Mouse (Mus musculus) limb, embryonic 15.5 days (tissue): Measurements from ENCODE around the gene Dpf3. TPM values are rescaled to one million over a fixed set of nuclear protein-coding genes. Genes with fewer than 3 reads are reported as not detected.

Experiments used
- ATAC-seq: fragments of 200-750 bp; cut with Nextera tagmentation; 2 replicates; pipeline ENCODE4 v1.8.0; 2017; ENCODE audit warnings: low read depth, moderate TSS enrichment; ENCODE audit not compliant: insufficient number of reproducible peaks, low FRiP score, low TSS enrichment
- H3K27ac ChIP-seq: fragments of 300-500 bp; sonication (generic); 2 replicates; pipeline ENCODE4 v1.5.1; 2015; ENCODE audit warnings: moderate library complexity, mild to moderate bottlenecking, inconsistent platforms
- H3K27me3 ChIP-seq: fragments of 300-500 bp; sonication (generic); 2 replicates; pipeline ENCODE4 v1.6.1; 2015; ENCODE audit warnings: inconsistent platforms
- H3K36me3 ChIP-seq: fragments of 300-500 bp; sonication (generic); 2 replicates; pipeline ENCODE4 v1.6.1; 2015; ENCODE audit warnings: inconsistent platforms
- H3K4me1 ChIP-seq: fragments of 300-500 bp; sonication (generic); 2 replicates; pipeline ENCODE4 v1.6.1; 2015; ENCODE audit warnings: inconsistent platforms
- H3K4me2 ChIP-seq: fragments of 300-500 bp; sonication (generic); 2 replicates; pipeline ENCODE4 v1.6.1; 2015; ENCODE audit warnings: mild to moderate bottlenecking, inconsistent platforms
- H3K4me3 ChIP-seq: fragments of 300-500 bp; sonication (generic); 2 replicates; pipeline ENCODE4 v1.5.1; 2015; ENCODE audit warnings: mild to moderate bottlenecking, inconsistent platforms
- H3K9ac ChIP-seq: fragments of 300-500 bp; sonication (generic); 2 replicates; pipeline ENCODE4 v1.6.1; 2015; ENCODE audit warnings: inconsistent platforms
- H3K9me3 ChIP-seq: fragments of 300-500 bp; sonication (generic); 2 replicates; pipeline ENCODE4 v1.6.1; 2016; ENCODE audit warnings: inconsistent platforms
- WGBS: fragments of 180-500 bp; shearing (Covaris S2); methylation state at CpG from one replicate; pipeline ENCODE4 v1.1.7; 2015; 5-methylcytosine and 5-hydroxymethylcytosine counted together
- polyA plus RNA-seq: library from polyadenylated mRNA; unstranded; fragments of >200 nt; fragmentation: Nextera tagmentation; extraction: Ambion mirVana; gene quantifications from 2 replicates; pipeline ENCODE4 v1.2.1, GENCODE M21; 2015

Gene Dpf3
- polyA plus RNA-seq, 1 experiment from 2014 or later = 3.2 TPM

DNA sequence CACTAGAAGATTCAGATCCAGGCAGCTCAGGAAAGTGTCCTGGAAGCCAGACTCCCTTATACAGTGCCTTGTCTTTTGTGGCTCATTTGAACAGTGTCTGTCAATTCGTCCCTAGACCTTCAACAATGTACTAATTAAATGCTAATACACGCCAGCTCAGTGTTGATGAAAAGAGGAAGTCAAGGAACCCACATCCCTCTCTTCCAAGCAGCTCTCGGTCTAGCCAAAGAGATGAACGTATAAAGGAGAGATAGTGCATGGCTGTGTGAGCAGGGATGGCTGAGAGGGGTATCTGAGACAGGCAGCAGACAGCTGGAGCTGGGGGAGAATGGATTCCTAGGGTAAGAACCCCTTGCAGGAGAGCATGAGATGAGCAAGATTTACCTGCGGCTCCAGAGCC, 189.2 kb downstream of the Dpf3 start:
- no peaks in the 10 kb centered on the region for H3K36me3 ChIP-seq
- no peak overlapping the region for H3K4me3 ChIP-seq
- peaks cover 17% of the 10 kb centered on the region for H3K4me1 ChIP-seq
- no peaks in the 10 kb centered on the region for H3K27me3 ChIP-seq
- no peak for ATAC-seq
- 79% methylated on average over 5 of the region's 5 CpGs for WGBS
- no peak overlapping the region for H3K4me2 ChIP-seq
- H3K27ac ChIP-seq = no peak overlapping the region
- H3K9me3 ChIP-seq = no peaks in the 10 kb centered on the region
- H3K9ac ChIP-seq = no peak overlapping the region

DNA sequence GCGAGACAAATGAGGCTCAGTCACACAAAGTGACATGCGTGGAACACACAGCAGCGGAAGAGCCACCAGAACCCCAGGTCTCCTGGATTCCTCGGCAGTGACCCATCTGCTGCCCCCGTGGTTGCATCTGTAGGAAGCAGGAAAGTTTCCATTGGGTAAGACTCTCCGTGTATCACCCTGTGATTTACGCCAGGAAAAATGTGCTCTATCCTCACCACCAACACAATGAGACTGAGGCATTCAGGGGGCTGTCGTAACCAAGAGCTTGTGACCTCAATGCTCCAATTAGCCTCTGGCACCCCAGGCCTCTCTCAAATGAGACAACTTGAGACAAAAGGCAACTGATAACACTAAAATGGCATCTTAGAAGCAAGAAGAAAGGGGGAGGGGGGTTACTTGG, 192.5 kb downstream of the Dpf3 start:
- ATAC-seq = no peak
- H3K27me3 ChIP-seq = no peaks in the 10 kb centered on the region
- no peak overlapping the region for H3K9ac ChIP-seq
- WGBS = 80% methylated on average over 8 of the region's 8 CpGs
- H3K36me3 ChIP-seq = no peaks in the 10 kb centered on the region
- no peak overlapping the region for H3K4me2 ChIP-seq
- no peak overlapping the region for H3K4me3 ChIP-seq
- no peaks in the 10 kb centered on the region for H3K9me3 ChIP-seq
- no peaks in the 10 kb centered on the region for H3K4me1 ChIP-seq
- H3K27ac ChIP-seq = no peak overlapping the region

DNA sequence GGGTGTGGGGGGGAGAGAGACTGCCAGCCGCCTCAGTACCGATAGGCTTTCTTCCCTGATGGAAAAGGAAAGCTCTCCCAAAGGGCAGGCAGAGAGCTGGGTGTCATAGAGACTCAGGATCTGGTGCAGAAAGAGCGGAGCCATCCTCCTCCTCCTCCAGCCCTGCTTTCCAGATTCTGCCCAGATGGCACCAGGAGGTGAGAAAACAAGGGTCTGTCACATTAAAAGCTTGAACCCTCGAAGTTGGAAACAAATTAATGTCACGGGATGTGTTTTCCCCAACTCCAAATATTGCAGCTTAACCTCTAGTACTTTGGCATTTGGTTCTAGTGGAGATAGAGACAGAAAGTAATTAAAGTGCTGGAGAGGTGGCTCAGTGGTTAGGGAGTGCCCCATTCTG, 195.6 kb downstream of the Dpf3 start:
- no peak overlapping the region for H3K4me3 ChIP-seq
- H3K4me1 ChIP-seq = peaks cover 2% of the 10 kb centered on the region
- H3K27ac ChIP-seq = no peak overlapping the region
- no peaks in the 10 kb centered on the region for H3K27me3 ChIP-seq
- no peak for ATAC-seq
- H3K36me3 ChIP-seq = no peaks in the 10 kb centered on the region
- H3K9ac ChIP-seq = no peak overlapping the region
- 81% methylated on average over 5 of the region's 5 CpGs for WGBS
- no peak overlapping the region for H3K4me2 ChIP-seq
- H3K9me3 ChIP-seq = no peaks in the 10 kb centered on the region

DNA sequence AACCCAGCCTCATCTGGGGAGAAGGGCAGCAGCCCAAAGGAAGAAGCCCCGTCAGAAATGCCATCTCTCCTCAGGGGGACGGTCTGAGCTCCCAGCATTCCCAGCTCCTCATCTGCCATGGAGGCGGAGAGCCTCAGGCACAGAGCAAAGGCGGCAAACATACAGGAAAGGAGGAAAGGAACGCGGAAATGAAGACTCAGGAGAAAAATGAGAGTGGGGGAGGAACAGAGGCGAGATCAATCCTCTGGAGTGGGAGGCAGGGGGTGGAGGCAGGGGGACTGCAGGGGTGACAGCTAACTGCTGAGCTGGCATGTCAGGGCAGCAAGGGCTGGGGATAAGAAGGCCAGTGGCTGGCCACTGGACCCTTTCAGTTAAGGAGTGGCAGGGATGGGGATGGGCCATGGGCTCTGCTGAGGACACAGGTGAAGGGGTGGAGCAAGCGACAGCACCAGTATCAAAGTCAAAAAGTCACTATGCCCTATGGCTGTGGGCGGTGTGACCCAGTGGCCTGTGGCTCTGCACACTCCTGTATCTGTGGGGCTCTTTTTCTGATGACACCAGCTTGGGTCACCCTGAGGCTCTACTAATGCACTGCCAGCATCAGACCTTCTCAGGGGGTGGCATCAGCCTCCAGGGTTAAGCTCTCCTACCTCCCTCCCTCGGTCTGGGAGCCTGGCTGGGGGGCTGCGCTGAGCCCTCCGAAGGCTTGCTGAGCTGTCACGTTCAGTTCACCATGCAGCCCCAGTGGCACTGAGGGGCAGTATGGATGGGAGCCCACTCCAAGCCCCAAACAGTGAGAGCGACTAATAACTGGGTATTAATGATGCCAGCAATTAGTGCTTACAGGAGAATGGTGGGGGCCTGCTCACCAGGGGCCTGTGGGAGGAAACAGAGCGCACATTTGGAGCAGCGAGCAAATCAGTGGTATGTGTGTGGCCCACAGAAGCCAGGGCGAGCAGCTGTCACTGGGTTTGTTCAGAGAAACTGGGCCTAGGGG, 200.7 kb downstream of the Dpf3 start:
- no peak for ATAC-seq

GRCm38 (mm10) chr12:83283591-83284320, 203.8 kb downstream of the Dpf3 start:
- ATAC-seq = no peak
- Histone ChIP-seq H3K9ac (no peak overlapping the region), H3K9me3 (no peaks in the 10 kb centered on the region), H3K4me3 (no peak overlapping the region), H3K36me3 (no peaks in the 10 kb centered on the region), H3K4me1 (peaks cover 6% of the 10 kb centered on the region), H3K27ac (no peak overlapping the region), H3K27me3 (no peaks in the 10 kb centered on the region), H3K4me2 (no peak overlapping the region)
- 87% methylated on average over 6 of the region's 6 CpGs for WGBS

More for the DNA sequence above, 200.7 kb downstream of the Dpf3 start:
- Histone ChIP-seq H3K36me3 (no peaks in the 10 kb centered on the region), H3K4me3 (no peak overlapping the region), H3K27ac (no peak overlapping the region), H3K27me3 (no peaks in the 10 kb centered on the region), H3K4me2 (no peak overlapping the region), H3K9me3 (no peaks in the 10 kb centered on the region), H3K9ac (no peak overlapping the region), H3K4me1 (peaks cover 6% of the 10 kb centered on the region)
- 52% methylated on average over 17 of the region's 17 CpGs for WGBS

DNA sequence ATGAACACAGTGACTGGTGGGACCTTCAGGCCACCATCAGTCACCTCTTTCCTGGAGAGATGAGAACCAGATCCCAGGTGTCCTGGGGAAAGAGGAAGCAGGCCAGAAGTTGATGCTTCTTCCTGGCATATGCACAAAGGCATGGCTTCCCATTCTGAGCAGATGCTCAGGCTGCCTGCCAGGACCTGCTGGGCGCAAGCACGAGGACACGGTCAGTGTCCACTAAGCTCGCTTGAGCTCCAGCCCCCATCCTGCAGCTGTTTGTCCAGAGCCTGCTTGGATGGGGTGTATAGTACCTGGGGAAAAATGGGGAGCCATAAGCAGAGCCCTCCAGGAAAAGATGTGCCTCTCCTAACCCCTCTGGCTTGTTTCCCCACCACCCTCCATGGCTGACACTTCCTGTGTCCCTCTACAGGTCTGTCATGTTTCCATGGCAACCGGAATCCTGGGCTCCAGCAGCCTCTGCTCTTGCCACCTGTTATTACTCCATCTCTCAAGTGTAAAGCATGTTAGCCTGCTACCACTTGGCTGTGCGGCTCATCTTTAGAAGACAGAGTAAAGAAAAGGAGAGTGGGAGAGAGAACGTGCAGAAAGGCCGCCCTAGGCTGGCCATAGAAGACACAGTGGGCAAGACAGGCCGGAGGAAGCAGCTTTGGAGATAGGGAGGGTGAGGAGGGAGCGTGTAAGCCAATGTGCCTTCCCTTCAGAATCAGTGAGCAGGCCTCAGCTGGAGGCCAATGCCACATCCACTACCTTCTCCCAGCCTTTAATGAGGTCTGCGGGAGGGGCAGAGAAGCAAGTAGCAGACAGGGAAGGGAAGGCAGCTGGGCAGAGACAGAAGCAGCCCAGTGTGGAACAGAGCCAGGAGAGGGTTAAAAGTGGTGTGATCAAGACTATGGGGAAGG, 209.7 kb downstream of the Dpf3 start:
- Histone ChIP-seq H3K27ac (no peak overlapping the region), H3K4me2 (no peak overlapping the region), H3K9me3 (no peaks in the 10 kb centered on the region), H3K9ac (no peak overlapping the region), H3K4me3 (no peak overlapping the region), H3K27me3 (no peaks in the 10 kb centered on the region), H3K4me1 (0 out of 2 replicates have a peak, but pooled peaks cover 3% of the 10 kb centered on the region), H3K36me3 (no peaks in the 10 kb centered on the region)
- 63% methylated on average over 11 of the region's 11 CpGs for WGBS
- ATAC-seq = 0 out of 2 replicates have a peak, but pooled peaks have one; percentile 48

DNA sequence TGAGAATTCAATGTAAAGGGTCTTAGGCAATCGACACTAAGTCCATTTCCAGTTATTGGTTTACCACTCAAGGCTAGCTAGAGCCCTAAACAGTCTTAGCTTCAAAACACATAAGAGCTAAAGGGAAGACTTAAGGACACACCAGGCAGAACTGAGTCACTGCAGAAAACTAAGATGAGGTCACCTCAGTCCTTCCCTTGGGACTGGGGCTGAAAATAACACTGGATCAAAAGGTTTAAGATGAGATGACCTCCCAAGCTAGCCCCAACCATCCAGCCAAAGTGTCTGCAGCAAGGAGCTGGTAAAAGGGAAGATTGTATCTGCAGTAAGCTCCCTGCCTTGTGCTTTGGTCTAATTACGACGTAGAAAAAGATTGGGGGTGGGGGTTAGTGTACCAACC, 216.3 kb downstream of the Dpf3 start:
- Histone ChIP-seq H3K4me2 (no peak overlapping the region), H3K4me1 (peaks cover 13% of the 10 kb centered on the region), H3K9me3 (no peaks in the 10 kb centered on the region), H3K27ac (no peak overlapping the region), H3K36me3 (no peaks in the 10 kb centered on the region), H3K9ac (no peak overlapping the region), H3K4me3 (no peak overlapping the region), H3K27me3 (no peaks in the 10 kb centered on the region)
- 86% methylated on average over 3 of the region's 3 CpGs for WGBS
- no peak for ATAC-seq

DNA sequence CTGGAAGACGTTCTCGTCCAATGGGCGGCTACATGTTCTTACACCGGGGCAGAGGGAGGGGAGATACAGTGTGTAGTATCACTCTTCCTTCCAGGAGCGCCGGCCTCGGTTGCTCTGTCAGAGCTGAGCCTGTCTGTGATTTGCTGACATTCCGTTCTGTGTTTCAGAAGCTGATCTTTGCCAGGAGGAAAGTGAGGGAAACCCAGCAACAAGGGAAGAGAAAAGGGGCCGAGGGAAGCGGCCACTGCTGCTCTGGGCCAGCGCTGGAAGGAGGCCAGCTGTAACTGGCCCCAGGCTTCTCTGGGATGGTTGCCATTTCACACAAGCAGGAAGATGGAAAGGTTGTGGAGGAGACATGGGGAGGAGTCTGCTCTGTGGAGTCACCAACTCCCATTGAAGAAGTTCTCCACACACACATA, 219.0 kb downstream of the Dpf3 start:
- Histone ChIP-seq H3K27me3 (no peaks in the 10 kb centered on the region), H3K36me3 (no peaks in the 10 kb centered on the region), H3K9me3 (no peaks in the 10 kb centered on the region), H3K4me3 (no peak overlapping the region), H3K4me1 (peaks cover 13% of the 10 kb centered on the region), H3K9ac (no peak overlapping the region), H3K4me2 (peak overlapping the region; percentile 21), H3K27ac (peak overlapping the region; percentile 68)
- ATAC-seq = peak; percentile 85
- 22% methylated on average over 11 of the region's 11 CpGs for WGBS

DNA sequence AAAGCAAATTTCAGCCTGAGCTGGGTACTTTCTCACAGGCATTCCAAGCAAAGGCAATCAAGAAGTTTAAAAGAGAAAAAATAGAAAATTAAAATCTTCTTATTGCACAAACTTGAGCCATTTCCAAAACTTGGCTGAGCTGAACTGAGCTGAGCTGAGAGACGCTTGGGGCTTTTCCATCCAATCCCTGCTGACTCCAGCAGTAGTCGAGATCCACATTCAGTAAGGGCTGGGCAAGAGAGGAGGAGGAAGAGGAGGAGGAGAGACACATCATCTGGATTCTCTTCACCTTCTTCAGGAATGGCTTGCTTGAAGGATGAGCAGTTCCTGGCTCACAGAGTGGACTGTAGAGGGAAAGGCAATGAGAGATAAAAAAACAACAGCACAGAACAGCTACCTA, 227.0 kb downstream of the Dpf3 start:
- Histone ChIP-seq H3K9me3 (no peaks in the 10 kb centered on the region), H3K4me2 (no peak overlapping the region), H3K4me1 (no peaks in the 10 kb centered on the region), H3K27me3 (no peaks in the 10 kb centered on the region), H3K9ac (no peak overlapping the region), H3K4me3 (no peak overlapping the region), H3K36me3 (no peaks in the 10 kb centered on the region), H3K27ac (no peak overlapping the region)
- 63% methylated on average over 2 of the region's 2 CpGs for WGBS
- no peak for ATAC-seq

- no peak for ATAC-seq
- no peak overlapping the region for H3K4me3 ChIP-seq
- H3K36me3 ChIP-seq = no peaks in the 10 kb centered on the region
- no peaks in the 10 kb centered on the region for H3K27me3 ChIP-seq
- H3K9ac ChIP-seq = no peak overlapping the region
- H3K27ac ChIP-seq = no peak overlapping the region
- H3K9me3 ChIP-seq = no peaks in the 10 kb centered on the region
- no peak overlapping the region for H3K4me2 ChIP-seq
- no peaks in the 10 kb centered on the region for H3K4me1 ChIP-seq
- WGBS = 87% methylated on average over 4 of the region's 4 CpGs
Measured at GRCm38 (mm10) chr12:83254399-83254798, 233.1 kb downstream of the Dpf3 start.

- Histone ChIP-seq H3K9ac (no peak overlapping the region), H3K36me3 (no peaks in the 10 kb centered on the region), H3K27ac (no peak overlapping the region), H3K9me3 (no peaks in the 10 kb centered on the region), H3K27me3 (no peaks in the 10 kb centered on the region), H3K4me1 (no peaks in the 10 kb centered on the region), H3K4me3 (no peak overlapping the region), H3K4me2 (no peak overlapping the region)
- 76% methylated on average over 3 of the region's 3 CpGs for WGBS
- ATAC-seq = no peak
Measured at GRCm38 (mm10) chr12:83249066-83249465, 238.4 kb downstream of the Dpf3 start.
